Mouse (Mus musculus) myocyte (in vitro differentiated cells): ENCODE results near the gene Pdcd11.

ENCODE experiments used
- POLR2A ChIP-seq: IDR thresholded peaks from one replicate; pipeline ENCODE4 v1.6.1; 2011; ENCODE audit warnings: low read depth, mild to moderate bottlenecking, control low read depth, moderate library complexity; ENCODE audit not compliant: insufficient read length
- TCF12 ChIP-seq: IDR thresholded peaks from one replicate; pipeline ENCODE4 v1.6.1; 2011; ENCODE audit warnings: mild to moderate bottlenecking, control low read depth; ENCODE audit not compliant: poor library complexity, insufficient read depth, severe bottlenecking

DNA sequence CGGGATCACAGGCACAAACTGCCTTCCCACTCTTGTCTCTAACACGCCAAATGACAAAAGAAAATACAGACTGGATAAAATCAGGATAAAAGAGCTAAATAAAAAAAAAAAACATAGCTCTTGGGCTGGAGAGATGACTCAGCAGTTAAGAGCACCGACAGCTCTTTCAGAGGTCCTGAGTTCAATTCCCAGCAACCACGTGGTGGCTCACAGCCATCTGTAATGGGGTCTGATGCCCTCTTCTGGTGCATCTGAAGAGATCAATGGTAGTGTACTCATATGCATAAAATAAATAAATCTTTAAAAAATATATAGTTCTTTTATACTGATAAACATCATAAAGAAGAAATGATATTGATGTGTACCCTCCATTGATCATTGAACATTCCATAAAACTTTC is 37.6 kb upstream of the Pdcd11 start:
- TF ChIP-seq POLR2A, result no peak
- TF ChIP-seq TCF12, result no peak
